Mouse (Mus musculus): Measurements from ENCODE around the gene Srbd1.

GRCm38 (mm10) chr17:86170164-86170958, 25.4 kb upstream of the Srbd1 start:
- TF ChIP-seq POLR2A (IDR thresholded peaks at IDR 0.05; ENCODE audit: low read depth, low read length) (no peak), CTCF (IDR thresholded peaks at IDR 0.05; ENCODE audit: extremely low read depth, insufficient read length, insufficient replicate concordance, low read depth, low read length) (no peak)

Measured in small intestine, adult 2 months (tissue).